Mouse (Mus musculus) heart, adult 11 months (tissue): ENCODE measurements around the gene Cited2.

Experiments
- DNase-seq: peaks from one replicate; pipeline ENCODE4 v3.0.0; 2022

Gene Cited2

DNA sequence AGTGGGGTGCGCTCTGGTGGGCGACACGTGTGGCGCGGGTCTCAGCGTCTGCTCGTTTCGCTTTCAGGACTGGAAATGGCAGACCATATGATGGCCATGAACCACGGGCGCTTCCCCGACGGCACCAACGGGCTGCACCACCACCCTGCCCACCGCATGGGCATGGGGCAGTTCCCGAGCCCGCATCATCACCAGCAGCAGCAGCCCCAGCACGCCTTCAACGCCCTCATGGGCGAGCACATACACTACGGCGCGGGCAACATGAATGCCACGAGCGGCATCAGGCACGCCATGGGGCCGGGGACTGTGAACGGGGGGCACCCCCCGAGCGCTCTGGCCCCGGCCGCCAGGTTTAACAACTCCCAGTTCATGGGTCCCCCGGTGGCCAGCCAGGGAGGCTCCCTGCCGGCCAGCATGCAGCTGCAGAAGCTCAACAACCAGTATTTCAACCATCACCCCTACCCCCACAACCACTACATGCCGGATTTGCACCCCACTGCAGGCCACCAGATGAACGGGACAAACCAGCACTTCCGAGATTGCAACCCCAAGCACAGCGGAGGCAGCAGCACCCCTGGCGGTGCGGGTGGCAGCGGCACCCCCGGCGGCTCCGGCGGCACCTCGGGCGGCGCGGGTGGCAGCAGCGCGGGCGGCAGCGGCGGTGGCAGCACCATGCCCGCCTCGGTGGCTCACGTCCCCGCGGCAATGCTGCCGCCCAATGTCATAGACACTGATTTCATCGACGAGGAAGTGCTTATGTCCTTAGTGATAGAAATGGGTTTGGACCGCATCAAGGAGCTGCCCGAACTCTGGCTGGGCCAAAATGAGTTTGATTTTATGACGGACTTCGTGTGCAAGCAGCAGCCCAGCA is 1.1 kb downstream of the Cited2 start:
- peak; percentile 97 for DNase-seq

DNA sequence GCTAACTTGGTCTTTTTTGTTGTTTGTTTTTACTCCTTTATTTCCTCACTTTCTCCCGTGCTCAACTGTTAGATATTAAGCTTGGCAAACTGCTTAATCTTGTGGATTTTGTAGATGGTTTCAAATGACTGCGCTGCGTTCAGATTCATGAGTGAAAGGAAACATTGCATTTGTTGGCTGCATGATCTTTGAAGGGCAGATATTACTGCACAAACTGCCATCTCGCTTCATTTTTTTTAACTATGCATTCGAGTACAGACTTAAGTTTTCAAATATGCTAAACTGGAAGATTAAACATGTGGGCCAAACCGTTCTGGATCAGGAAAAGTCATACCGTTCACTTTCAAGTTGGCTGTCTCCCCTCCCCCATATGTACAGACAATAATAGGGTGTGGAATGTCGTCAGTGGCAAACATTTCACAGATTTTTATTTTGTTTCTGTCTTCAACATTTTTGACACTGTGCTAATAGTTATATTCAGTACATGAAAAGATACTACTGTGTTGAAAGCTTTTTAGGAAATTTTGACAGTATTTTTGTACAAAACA is 2.1 kb downstream of the Cited2 start:
- peak; percentile 57 for DNase-seq

DNA sequence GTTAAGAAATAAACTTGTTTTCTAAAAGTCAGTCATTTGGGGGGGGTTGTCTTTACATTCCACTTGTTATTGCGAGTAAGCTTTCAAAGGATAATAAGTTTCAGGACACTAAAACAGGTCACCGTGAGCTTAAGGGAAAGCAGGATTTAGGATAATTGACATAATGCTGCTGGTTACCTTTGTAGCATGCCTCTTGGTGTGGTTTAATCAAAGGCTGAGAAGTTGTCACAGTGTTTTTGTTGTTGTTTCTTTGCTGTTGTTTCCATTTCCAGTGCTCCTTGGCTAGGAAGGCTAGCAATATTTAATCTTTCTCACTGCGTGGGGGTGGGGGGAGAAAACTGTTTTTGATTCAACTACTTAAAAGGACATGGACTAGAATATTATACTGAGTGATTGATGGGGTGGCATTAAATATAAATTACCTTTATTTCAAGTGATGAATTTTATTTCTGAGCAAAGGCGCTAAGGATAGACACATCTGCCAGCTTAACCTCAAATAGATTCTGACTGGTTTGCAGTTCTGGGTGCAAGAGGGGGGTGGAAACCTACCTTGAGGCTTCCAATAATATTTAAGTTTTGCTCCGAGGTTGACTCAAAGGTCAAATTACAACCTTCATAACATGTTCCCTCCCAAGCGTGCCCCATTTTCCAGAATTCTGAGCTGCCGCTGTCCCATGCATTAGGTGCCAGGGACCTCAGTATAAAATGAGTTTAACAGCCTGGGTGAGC is 2.8 kb downstream of the Cited2 start:
- peak; percentile 74 for DNase-seq

DNA sequence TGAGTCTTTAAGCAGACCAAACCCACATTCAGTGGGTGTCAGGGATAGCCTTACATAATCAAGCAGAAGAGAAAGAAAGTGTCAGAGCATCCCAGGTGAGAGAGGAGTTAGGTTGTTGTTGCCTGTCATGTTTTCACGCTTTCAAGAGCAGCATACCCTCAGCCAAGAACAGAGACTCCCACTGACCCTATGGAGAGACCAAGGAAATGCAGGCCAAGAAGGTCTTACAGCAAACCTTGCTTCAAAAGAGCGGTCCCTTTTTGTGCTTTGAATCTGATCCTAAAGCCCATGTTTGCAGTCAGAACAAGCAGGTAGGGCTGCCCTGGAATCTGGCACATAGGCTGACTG is 3.3 kb downstream of the Cited2 start:
- peak; percentile 88 for DNase-seq

DNA sequence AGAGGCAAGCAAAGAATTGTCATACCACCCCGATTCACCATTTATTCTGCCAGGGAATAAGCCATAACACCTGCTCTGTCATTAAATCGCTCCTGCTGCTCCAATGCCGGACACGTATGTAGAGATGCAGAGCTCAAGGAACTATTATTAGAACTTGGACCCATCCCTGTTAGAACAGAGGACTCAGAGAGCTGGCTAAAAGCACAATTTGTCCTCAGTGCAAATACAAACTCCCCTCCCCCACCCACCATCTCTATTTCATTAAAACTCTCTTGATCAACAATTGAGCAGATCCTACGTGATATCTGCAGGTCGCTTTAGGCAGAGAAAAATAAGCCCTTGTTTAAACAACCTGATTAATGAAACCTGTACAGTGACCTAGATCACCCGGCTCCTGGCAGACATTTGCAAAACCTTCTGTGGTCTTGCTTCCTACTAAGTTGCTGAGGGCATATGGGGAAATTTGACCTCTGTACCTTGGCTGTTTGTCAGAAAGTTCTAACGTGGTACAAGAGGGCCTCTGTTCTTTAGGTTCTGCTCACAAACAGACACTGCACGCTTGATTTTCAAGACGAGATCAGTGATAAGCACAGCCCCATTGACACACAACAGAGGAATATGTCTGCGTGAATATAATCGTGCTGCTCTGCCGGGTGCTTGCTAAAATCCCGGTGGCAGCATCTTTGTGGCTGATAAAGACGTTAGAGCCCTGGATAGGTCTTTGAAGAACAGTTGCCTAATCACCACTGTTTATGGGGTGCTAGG is 4.3 kb downstream of the Cited2 start:
- DNase-seq, result peak; percentile 94

DNA sequence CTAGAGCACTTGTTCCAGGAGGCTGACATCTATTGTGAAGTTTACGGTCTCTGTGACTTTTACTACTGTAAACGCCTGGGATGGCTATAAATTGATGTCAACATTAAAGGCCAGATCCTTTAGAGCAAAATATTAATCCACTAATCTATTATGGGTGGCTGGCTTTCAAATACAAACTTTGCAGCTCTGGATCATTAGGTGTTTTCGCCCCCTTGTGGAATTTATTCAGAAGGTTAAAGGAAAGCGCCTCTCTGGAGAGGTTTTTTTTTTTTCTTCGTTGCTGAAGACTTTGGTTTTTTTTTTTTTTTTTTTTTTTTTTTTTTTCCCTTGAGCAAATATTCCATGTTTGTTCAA is 4.9 kb downstream of the Cited2 start:
- DNase-seq, result no peak

DNA sequence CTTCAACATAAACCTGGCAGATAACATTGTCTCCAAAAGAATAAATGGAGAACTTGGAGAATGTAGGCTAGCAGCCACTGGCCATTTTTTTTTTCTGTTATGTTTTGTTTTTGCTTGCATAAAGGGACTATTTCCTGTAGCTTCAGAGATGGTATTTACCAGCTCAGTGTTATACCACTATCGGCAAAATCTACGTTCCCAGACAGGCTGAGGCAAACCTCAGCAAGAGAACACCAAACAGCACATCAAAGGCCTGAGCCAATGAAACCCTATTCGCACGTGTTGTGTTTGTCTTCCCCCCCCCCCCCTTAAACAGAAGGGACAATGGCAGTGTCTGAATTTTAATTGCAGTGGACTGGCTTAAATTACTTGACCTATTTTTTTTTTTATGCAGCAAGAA is 5.7 kb downstream of the Cited2 start:
- DNase-seq, result peak; percentile 60

DNA sequence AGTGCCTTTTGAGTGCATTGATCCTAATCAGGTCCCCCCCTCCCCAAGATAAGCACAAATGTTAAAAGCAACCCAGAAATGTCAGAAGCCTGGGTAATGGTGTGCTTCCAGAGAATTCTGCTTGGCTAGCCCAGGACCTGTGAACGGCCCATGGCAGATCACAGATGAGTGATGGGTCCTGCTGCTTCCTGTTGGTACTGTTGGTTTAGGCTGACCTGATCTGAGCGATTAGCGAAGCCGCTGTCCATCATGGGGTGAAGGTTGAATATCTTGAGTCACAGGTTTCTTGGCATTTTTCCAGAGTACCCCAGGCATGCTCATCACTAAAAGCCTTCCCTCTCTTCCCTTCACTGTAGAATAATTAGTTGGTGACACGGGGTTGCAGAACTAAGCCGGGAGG is 6.5 kb downstream of the Cited2 start:
- DNase-seq, result peak; percentile 80

DNA sequence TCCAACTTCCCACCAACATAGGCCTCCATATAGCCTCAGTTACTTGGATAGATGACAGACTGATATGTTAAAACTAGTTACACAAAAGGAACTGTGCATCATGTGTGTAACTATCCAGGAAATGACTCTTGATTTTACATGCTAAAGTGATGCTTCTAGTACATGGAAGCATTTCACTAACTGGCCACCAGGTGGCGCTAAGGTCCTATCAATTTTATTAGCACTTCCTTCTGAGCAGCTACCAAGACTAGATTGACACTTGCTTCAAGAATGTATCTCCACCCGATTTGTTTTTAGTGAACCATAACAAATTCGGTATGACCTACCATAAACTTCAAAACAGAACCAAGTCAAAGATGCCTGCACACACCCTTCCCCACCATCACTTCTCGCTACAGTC is 10.0 kb downstream of the Cited2 start:
- DNase-seq, result peak; percentile 86

DNA sequence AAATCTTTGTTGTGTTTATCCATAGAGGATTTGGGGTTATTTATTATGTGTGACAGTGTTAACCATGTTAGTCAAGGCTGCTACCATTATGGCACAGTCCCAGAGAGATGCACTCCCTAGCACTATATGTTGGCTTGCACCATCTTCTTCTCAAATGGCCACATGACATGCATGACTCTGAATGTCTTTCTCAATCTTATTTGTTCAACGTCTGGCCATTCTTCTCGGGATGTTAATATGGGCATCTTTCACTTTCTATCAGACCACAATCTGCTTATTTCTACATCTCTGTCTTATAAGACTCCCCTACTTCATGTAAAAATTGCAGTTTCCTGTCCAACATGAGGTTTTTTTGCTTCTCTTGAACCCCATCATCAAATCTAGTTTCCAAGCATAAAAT is 19.6 kb downstream of the Cited2 start:
- no peak for DNase-seq

DNA sequence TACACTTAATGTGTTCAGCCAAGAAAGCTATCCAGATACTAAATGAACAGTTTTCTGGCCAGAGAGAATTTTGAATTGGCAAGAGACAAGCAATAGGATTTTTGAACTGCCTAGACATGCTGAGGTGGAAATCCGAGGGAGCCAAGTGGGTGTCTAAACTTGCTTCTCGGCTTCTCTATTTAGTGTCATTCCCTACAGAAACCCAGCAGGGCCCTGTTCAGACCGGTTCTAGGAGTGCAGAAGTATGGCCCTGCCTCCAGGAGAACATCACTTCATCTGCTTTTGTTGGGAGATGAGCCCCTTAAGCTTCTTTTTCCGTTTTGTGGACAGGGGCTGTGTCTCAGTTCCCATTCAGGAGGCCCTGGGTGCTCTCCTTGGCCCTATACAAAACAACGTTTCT is 29.5 kb downstream of the Cited2 start:
- peak; percentile 22 for DNase-seq

DNA sequence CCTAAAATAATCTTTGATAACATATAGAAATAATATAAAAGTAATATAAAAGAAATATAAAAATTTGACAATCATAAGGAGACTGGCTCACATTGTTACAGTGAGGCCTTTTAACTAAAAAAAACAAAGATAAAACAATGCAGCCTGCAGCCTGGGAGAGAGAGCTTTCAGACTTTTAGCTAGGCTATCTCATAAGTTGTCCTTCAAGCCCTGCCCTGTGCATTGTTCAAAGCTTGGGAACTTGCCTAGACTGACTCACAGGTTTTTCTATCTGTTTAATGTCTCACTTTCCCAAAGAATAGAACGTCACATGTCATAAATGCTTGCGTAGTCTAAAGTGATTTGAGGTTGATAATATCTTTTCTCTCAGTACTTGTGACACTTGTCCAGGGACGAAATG is 36.8 kb downstream of the Cited2 start:
- DNase-seq, result no peak

DNA sequence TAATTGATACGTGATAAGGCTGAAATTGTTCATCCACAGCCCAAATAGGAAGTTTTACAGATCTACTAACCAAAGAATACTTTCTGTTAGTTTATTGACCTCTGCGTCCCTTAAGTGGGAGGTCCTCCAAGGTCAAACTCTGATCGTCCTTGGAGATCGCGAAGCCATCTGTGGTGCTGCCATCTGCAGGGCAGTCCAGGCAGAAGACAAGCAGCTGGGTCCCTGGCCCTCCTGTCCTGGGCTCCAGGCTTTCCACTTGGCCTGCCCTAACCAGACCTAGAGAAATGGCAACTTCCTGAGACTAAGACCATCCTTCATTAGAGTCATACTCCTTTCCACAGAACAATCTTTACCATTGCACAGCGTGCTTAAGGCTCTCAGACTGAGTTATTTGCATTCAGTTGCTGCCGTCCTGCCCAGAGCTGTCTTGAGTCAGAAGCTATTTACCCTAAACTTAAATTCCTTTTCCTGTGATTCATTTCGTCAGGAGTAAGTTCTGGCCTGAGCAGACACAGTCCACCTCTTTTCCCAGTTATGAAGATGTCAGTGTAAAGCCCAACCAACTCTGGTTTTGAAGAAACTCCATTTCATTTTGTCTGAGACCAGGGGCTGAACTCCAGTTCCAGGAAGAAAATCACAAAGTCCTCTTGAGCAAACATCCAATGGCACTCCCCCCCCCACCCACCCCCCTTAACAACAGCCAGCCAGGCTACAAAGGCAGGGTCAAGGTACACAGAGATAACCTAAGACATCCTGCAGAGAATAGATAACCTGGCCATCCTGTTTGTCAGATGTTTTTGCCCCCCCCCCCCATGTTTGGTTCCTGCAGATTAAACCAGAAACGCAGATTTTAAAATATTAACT is 38.0 kb downstream of the Cited2 start:
- no peak for DNase-seq

DNA sequence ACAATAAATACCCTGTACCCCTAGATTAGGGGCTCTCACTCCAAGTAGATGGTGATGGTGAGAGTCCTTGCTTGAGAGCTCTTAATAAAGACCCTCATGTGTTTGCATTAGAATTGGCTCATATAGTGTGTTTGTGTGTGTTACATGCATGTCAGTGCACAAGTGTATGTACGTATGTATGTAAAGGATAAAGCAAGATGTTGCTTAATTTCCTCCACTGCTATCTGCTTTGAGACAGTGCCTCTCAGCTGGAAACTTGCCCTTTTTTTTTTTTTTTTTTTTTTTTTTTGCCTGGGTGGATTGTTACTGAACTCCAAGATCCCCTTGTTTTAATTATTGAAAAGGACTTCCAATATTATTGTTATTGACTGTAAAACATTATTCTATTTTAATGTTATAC is 38.6 kb downstream of the Cited2 start:
- peak; percentile 37 for DNase-seq

DNA sequence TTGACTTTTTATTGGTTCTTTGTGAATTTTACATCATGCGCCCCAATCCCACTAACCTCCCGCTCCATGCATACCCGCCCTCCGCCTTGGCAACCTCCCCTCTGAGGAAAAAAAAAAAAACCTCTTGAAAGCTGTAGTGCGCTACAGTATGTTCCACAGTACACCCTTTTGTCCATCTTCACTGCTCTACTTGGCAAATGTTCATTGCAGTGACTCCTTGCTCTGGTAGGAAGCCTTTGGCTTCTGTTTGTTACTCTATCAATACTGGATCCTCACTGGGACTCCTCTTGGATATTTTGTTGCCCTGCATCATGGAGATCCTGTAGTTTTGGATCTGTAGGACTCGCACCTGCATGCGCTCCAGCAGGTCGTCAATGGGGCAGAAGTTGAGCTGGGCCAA is 39.9 kb downstream of the Cited2 start:
- DNase-seq, result no peak

DNA sequence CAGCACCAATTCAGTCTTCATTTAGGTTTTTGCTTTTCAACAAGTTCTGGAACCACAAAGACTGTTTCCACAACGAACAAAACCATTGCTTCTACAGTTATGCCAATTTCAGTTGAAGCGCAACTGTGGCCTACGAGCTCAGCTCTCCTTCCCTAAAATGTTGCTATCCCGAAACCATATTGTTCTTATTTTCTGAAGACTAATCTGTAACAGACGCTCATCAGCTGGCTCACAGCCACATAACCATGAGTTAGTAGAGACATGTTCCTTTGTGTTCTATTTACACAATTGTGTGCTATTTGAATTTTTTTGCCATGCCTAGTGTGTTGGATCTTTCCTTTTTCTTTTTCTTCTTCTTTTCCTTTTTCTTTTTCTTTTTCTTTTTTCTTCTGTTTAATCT is 46.8 kb downstream of the Cited2 start:
- DNase-seq, result peak; percentile 79

DNA sequence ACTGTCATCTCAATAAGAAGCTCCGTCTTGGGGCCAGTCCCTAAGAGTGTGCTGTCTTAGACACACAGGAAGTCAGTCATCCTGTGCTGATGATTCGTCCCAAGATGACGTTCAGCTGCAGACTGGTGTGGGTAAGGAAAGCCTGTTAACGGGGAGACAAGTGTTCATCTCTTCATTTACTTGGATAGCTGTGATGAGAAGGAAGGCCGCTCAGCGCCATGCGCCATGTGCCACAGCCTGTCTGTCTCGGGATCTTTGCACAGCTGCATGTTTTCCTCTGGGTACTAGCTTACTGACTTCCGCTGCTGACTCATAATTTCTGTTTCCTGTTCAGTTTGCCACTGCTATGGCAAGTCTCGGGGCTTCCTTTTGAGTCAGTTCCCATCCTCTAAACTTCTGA is 49.3 kb downstream of the Cited2 start:
- peak; percentile 97 for DNase-seq

DNA sequence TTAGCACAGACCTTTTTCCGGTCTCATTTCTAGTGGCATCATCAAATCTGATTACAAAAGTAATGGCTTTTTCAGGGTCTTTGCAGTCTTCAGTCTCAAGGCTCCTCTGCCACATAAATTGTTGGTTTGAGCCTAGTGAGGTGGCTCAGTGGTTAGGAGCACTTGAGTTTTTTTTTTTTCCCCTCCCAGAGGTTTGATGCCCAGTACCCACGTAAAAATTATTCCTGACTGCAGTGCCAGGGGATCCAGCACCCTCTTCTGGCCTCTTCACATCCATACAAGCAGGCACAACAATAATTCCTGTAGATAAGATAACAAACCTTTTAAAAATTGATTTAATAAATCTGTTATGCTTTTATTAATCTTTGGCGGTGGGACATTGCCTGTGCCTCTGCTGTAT is 51.3 kb downstream of the Cited2 start:
- DNase-seq, result peak; percentile 71

DNA sequence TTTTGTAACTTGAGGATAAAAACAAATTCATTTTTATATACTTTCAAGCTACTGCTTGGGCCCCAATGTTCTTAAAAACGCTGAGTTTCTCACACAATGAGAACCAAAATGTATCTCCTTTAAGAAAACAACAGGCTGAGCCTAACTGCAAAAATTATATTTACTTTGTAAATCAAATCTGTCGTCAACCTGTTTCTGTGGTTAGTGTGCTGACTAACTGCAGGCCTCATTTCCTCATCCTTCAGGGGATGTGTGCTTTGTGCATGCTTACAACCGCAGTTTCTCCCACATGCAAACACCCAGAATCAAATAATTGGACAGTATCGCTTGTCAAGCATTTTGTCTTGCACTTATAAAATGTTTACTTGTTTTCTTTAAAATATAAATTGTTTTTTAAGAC is 52.1 kb downstream of the Cited2 start:
- peak; percentile 70 for DNase-seq
